Mouse (Mus musculus) liver, postnatal 0 days (tissue): ENCODE results near the gene Hivep1.

Experiments used
- CTCF ChIP-seq: sonication (generic); IDR thresholded peaks from 2 replicates; pipeline ENCODE4 v1.5.1; 2016; ENCODE audit warnings: antibody characterized with exemption, low read depth
- EP300 ChIP-seq: IDR thresholded peaks from 2 replicates; pipeline ENCODE4 v1.6.1; 2016; ENCODE audit warnings: antibody characterized with exemption, low read depth, mild to moderate bottlenecking

DNA sequence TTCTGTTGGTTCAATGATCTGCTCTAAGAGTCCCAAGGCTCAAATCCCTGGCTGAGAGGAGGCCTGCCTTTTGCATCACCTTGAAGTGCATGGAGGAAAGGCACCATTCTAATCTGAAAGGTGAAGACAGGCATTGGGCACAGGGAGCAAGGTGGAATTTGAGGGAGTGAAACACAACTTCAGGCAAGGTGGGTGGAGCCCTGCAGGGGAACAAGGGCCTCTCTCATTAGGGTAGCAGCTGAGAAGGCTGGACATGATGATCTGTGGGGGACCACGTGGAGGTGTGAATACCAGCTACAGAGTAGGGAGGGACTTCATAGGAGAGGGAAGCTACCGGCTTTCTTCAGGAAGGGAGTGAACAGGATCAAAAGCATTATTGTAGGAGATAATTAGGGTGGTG, 10.6 kb upstream of the Hivep1 start:
- TF ChIP-seq EP300 (no peak), CTCF (no peak)
